Mouse (Mus musculus): ENCODE data around the gene Fcmr.

Fcmr gene

DNA sequence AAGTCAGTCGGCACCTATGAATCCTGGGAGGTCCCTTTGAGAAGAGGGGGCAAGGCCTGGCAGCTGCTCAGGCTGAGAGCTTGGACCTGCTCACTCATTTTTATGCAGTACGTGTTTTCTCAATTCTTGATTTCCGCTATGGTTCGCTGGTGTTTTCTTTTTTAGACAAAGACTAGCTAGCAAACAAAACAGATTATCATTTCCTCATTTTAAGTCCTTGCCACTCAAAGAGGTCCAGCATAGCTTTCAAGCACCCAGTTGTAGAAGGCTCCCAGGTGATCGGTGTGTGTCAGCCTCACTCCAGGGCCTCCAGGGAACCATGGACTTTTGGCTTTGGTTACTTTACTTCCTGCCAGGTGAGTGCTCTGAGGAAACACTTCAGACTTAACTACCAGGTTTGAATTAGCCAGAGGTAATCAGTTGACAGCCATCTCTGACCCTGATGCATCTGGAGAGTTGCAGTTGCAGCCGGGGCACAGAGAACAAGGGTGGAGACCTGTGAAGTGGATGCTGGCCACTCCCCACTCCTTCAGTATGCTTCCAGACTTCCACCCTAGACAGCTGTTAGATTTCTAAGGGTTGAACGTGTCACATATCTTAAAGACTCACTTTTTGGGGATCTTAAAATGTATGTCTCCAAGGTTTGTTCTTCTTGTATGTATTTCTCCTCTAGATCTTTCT lies at the start of gene Fcmr:
Gene Fcmr (plus strand): TSS at position 129 of the 681 bp plus-strand sequence.
- DNase-seq (ENCODE audit: low spot score): no peak

- no peak for DNase-seq (ENCODE audit: low spot score)
Measured at GRCm38 (mm10) chr1:130819737-130820136, 45.7 kb upstream of the Fcmr start.

DNA sequence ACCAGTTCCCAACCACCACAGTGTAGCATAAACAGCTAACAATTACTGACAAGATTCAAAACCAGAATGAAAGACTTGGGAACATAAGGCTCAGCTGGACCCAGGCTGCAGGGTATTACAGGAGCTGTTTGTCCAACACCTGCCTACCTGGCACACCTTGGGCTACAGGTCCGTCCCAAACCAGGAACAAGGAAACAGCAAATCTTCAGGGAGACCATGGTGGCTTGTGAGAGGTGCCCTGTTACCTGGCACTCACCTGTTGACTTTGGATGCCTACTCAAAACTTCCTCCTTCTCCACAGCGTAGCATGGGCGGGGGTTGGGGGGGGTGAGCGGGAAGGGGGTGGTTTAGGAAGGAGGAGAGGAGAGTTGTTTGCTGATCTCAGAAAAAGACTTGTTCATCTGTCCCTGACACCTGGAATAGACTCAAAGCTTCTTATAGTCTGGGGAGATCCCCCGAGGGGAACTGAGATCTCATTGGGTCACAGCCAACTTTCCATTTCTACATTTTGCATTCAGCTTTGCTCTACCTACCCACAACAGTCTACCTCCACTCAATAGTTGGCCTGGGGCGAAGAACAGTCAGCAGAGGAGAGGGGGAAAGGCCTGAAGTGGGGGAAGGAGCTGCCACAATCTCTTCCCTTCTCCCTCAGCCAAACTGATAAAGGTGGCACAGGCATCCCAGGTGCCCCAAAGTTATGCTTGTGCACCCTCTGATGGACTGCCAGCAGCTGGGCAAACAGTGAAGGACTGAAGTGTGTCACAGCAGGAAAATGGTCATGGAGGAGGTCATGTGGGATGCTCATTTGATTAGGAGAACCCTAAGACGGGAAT lies 44.9 kb upstream of the Fcmr start:
- no peak for DNase-seq (ENCODE audit: low spot score)

- no peak for DNase-seq (ENCODE audit: low spot score)
Measured at GRCm38 (mm10) chr1:130821149-130821471, 44.4 kb upstream of the Fcmr start.

GRCm38 (mm10) chr1:130821911-130822625 lies 43.4 kb upstream of the Fcmr start:
- DNase-seq (ENCODE audit: low spot score): no peak

GRCm38 (mm10) chr1:130826448-130826847 lies 39.0 kb upstream of the Fcmr start, which contains the start of gene Pigr:
Gene Pigr, plus strand, starts transcription at chr1:130826684.
- no peak for DNase-seq (ENCODE audit: low spot score)

DNA sequence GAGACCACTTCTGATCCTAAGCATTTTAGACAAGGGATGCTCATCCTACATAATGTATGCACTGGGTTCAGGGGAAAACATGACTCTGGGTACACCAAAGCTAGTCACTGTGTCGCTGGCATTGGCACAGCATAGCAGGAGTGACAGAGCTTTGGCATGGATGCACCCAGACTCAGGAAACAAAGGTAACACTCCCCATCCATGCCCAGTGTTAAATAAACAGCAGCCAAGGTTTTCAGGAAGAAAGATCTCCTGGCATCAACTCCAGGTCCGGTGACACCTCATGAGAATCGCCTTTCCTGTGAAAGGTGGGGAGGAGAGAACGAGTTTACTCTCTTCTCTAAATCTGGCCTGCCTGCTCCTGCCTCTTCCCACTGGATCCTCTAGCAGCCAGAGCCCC lies 36.8 kb upstream of the Fcmr start:
- DNase-seq (ENCODE audit: low spot score): no peak

GRCm38 (mm10) chr1:130829906-130830830 lies 35.3 kb upstream of the Fcmr start:
- no peak for DNase-seq (ENCODE audit: low spot score)

DNA sequence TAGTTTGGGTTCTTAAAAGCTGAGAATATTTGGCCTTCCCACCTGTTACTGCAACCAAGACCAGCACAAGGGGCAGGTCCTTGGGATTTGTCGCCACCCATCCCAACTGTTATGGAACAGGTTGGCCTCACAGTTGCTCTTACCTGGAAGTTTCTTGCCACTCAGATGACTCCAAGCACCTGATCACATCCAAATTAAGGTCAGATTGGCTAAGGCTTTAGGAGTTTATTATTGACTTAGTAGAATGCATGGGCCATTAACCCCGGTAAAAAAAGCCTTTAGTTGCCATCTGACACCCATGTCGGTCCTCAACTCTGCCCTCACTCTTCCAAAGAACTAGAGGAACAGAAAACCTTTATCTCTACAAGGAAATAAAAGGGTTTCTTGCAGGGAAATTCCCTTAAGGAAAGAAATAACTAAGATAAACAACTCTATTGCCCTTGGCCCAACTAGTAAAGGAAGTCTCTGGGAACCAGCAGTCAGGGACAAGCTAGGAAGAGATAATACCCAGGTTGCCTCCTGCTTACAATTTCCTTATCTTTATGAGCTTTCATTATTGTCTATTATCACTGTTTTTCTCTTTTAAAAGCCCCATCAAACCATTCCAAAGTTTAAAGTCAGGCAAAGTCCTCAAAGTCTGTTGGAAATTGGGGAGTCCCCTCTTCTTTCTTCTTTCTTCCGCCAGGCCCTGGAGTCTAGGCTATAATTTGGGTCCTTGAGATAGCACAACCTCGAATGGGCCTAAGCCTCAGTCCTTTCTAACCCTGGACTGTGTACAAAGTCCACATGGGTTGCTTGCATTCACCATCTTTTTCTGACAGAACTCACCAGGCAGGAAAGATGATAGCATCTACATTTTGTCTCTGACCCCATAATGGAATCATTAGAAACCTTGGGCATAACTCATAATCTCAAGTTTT lies 33.0 kb upstream of the Fcmr start:
- no peak for DNase-seq (ENCODE audit: low spot score)

DNA sequence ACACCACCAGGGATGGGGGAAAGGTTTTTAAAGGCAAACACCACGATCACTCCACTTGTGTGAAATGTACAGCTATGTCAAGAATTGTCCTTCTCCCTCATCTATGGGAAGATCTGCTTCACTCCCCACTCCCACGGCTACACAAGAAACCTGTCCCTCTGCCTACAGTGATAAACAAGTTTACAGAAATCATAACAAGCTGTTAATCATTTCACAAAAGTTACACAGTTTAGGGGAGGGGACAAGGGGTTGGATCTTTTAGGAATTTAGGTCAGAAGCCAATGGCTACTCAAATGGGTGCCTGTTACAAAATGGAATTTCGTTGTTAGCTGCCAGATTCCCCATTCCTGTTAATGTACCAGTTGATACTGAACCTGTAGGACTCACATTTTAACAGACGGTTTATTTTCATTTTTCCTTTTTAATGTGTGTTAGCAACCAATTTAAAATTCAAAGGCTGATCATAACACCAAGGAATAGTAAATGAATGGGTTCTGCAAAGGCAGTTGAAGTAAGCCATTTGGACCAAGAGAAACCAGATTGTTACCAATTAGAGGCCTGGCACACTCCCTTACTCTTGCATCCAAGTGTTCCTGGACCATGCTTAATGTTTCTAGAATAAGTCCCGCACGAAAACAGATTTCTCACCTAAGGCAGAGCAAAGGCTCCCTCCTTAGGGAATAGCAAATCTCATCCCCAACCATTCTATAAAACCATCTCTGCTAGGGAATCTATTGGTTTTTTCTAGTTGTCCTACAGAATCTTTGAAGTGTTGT lies 30.1 kb upstream of the Fcmr start:
- DNase-seq (ENCODE audit: low spot score): no peak

- peak; percentile 18 for DNase-seq (ENCODE audit: low spot score)
Measured at GRCm38 (mm10) chr1:130838288-130838687, 27.2 kb upstream of the Fcmr start.

DNA sequence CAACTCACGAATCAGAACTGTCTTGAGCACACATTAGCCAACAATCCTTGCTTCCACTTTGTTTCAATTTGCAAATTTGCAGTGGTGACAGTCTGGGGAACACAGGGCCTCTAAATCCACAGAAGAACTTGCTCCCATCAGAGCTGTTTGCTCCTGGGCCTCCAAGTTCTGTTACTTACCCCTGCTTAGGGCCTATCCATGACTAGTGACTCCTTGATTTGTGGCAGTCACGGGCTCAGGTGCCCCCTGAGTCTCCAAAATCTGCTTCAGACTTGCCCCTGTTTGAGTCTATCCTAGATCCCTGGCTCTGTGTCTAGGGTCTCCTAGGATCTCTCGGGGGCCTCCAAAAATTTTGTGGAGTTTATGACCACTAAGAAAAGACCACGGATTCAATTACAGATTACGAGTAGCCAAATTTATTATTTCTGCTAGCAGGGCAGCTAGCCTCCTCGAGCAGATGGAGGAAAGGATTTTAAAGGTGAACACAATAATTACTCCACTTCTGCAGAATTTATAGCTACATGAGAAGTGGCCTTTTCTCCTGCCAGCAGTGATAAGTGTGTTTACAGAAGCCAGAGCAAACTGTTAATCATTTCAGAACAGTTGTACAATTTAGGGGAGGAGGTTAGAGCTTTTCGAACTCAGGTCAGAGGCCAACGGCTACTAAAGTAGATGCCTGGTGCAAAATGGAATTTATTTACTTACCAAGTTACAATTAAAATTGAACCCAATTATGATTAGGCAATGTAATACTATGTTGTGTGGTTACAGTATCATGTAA lies 24.7 kb upstream of the Fcmr start:
- no peak for DNase-seq (ENCODE audit: low spot score)

- DNase-seq (ENCODE audit: low spot score): no peak
Measured at GRCm38 (mm10) chr1:130841621-130842020, 23.8 kb upstream of the Fcmr start.

DNA sequence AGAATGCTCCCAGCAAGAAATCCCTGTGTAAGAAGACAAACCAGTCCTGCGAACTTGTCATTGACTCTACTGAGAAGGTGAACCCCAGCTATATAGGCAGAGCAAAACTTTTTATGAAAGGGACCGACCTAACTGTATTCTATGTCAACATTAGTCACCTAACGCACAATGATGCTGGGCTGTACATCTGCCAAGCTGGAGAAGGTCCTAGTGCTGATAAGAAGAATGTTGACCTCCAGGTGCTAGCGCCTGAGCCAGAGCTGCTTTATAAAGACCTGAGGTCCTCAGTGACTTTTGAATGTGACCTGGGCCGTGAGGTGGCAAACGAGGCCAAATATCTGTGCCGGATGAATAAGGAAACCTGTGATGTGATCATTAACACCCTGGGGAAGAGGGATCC lies 21.0 kb upstream of the Fcmr start:
- no peak for DNase-seq (ENCODE audit: low spot score)

DNA sequence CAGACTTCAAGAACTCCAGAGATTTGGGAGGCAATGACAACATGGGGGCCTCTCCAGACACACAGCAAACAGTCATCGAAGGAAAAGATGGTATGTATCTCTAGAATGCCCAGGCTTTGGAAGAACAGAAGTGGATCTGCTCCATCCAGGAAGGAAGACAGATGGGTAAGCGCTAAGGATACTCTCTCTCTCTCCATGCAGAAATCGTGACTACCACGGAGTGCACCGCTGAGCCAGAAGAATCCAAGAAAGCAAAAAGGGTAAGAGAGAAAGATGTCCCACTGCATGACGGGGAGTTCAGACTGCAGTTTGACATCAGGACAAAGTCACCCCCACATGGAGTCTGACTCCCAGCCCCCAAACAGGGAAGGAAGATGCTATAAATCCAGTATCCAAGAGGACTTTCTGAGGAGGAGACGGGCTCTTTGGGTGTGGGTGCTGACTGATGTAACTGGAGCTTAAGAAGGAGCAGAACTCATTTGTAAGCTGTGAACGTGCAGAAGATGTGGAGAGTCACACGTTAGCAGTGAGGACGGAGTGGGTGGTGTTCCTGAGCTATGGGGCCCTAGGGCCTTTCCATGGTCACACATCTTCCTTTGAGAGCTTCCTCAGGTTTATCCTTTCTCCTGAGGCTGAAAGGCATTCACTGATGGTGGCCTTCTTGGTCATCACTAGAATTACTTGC lies 15.8 kb upstream of the Fcmr start:
- no peak for DNase-seq (ENCODE audit: low spot score)

- DNase-seq (ENCODE audit: low spot score): no peak
Measured at GRCm38 (mm10) chr1:130850405-130850804, 15.1 kb upstream of the Fcmr start.

DNA sequence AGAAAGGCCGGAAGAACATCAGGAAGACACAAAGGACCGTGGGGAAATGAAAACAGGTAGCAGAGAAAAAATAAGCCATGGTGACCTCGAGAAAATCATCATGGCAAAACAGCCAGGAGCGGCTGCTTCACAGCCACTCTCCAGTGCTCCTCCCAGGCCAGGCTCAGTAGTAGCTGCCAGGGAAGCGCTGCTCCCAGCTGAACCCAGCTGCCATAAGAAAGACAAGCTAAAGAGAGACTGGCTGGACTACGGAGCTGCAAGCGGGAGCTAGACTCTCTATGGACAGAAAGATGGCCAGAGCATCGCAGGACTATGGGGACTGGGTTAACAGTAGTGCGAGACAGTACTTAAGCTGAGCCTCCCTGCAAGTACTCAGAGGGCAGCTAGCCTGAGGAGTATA lies 10.7 kb upstream of the Fcmr start:
- DNase-seq (ENCODE audit: low spot score): no peak

- DNase-seq (ENCODE audit: low spot score): no peak
Measured at GRCm38 (mm10) chr1:130855723-130856122, 9.7 kb upstream of the Fcmr start.

- DNase-seq (ENCODE audit: low spot score): no peak
Measured at GRCm38 (mm10) chr1:130857456-130857855, 8.0 kb upstream of the Fcmr start.

Measured in c-Kit-positive CD71-positive TER-119-positive erythroid progenitor cells, embryonic 14.5 days (primary cell).